Mouse (Mus musculus): Measurements from ENCODE around the gene Mrpl38.
"Not testable (repeated sequence)": the region's sequence is repeated elsewhere in the genome, so short reads cannot be mapped to it uniquely, and the experiment has no call there.

Gene Mrpl38

DNA sequence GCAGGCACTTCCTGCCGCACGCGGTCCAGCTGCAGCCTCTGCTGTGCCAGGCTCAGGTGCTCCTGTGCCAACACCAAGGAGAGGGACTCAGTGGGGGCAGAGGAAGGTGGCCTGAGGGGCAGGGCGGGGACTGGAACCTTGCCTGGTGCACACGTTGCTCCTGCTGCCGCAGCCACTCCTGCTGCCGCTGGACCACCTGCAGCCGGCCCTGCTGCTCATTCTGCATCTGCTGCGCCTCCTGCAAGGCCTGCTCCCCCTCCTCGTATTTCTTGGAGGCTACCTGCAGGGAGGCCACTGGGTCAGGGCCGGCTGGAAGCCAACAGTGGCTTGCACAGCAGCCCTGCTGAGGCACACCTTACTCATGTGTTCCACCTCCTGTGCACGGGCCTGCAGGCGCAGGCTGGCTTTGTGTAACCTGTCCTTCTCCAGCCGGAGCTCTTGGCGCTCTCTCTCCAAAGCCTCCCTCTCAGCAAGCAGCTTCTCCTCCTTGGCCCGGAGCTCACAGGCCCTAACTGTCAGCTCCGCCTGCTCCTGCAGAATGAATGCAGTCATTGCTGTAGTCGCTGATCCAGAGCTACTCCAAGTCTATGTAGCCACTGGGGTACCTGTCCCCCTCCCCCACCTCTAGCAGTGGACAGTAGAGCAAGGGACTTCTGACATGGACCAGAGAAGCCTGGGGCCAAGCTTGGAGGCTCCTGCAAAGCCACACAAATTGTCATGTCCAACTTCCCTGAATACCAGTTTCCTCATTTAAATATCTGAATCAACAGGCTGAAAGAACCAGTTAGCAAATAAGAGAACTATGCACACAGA is 7.0 kb upstream of the Mrpl38 start:
- DNase-seq (ENCODE audit: low spot score in 2 of 2) = no peak

DNA sequence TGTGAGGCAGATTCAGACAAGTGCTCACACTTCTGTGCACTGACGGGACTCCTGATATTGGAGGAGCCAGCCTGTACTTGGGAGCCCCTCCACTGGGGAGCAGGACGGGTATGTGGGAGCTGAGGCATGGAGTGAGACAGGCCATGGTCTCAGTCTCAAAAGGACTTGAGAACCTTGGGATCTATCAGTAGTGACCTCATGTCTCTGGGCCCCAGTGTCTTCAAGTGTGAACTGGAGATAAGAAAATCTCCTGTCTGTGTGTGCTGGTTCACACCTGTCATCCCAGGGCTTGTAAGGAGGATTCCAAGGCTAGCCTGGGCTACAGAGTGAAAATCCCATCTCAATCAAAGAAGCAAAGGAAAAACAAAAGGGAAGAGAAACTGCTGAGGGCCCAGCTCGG is 4.8 kb upstream of the Mrpl38 start:
- no peak for DNase-seq (ENCODE audit: low spot score in 2 of 2)

- DNase-seq (ENCODE audit: low spot score in 2 of 2) = no peak
Measured at GRCm38 (mm10) chr11:116142211-116142991, 3.7 kb upstream of the Mrpl38 start.

- DNase-seq (ENCODE audit: low spot score in 2 of 2) = no peak
Measured at GRCm38 (mm10) chr11:116138096-116138467, 586 bp downstream of the Mrpl38 start.

DNA sequence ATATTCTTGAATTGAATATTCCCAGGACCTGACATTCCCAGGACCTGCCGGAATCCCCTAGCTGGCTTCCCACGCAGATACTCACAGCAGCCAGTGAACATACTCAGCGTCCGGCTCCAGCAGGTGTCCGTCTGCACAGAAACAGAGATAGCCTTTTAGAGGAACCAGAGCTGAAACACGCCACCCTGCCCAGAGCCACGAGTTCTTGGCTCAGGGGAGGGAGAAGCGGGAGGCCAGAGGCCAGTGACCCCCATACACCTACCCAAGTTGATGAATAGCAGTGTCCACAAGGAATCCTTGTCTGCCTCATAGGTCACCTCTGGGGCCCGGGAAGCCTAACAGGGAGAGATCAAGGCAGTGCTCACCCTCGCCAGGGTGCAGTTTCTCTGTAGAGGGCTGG is 4.5 kb downstream of the Mrpl38 start:
- no peak for DNase-seq (ENCODE audit: low spot score in 2 of 2)

DNA sequence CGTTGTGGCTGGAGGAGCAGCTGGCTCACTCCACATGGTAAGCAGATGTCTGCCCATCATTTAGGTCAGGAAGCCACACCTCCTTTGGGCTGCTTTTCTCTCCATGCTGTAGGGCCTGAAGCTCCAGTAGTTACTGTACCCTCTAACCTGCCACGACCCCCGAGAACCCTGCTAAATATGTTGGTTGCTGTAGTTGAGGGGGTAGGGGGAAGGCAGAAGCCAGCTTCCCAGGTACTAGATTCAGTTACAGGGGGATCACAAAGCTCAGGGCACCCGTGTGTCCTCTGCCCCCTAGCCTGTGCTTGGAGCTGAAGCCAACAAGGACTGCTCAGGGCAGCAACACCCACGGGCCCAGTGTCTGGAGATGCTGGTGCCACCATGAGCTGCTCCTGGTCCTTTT is 5.2 kb downstream of the Mrpl38 start:
- no peak for DNase-seq (ENCODE audit: low spot score in 2 of 2)

- DNase-seq (ENCODE audit: low spot score in 2 of 2) = no peak
Measured at GRCm38 (mm10) chr11:116132366-116133333, 6.0 kb downstream of the Mrpl38 start.

DNA sequence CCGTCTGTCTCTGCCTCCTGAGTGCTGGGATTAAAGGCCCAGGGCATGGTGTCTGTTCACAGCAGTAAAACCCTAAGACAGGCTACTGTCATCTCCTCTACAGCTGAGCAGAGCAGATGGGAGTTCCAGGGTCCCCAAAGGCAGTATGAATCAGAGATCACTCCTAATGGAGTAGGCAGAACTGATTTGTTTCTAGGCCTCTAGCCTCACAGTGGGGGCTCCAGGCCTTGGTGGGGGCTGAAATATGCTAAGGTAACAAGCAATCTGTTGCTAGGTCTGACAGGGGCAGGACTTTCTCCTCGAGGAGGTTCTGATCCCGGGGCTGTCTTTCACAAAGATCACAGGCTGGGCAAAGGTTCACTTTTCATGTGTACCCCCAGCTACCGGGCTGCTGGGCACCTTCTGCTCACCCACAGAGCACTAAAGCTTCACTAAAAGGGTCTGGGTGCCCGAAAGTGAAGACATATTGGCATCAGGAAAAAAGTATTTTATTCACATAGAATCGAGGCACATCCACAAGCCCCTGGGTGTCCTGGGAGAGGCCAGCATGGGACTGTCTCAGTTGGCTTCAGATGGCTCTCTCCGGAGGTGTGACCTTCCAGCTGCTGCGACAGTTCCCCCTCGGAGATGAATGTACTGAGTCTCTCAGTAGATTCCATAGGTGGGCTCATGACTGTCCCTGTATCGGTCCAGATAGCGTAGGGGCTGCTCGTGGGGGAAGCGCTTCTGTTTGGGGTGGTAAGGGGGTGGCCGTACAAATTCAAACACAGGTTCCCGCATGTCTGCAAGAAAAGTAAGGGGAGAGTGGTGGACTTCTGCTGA is 7.1 kb downstream of the Mrpl38 start:
- DNase-seq (ENCODE audit: low spot score in 2 of 2) = no peak

- DNase-seq (ENCODE audit: low spot score in 2 of 2) = peak; percentile 72 to 82
Measured at GRCm38 (mm10) chr11:116130488-116131205, 8.0 kb downstream of the Mrpl38 start, which contains the start of gene Trim65. Trim65 (minus strand) TSS chr11:116131128.

DNA sequence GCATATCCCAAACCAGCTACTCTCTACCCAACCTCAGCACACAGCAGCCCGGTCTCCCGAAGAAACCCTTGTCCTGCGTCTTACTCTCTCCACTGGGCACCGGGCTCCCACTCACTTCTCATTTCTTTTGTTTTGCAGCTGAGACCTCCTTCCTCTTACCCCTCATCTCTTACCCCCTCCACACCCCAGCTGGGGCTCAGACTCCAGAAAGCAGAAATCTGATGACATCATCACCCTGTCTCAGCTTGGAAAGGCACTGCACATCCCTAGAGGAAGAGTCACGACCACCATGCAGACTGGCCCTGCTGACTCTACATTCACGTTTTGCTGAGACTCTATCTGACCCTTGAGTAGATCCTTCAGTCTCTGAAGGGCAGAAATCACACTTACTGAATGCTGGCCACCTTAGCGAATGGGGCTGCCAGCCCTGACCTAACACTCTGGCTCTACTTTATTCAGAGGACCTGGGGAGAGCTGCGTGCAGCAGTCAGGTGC is 8.6 kb downstream of the Mrpl38 start:
- no peak for DNase-seq (ENCODE audit: low spot score in 2 of 2)

GRCm38 (mm10) chr11:116129091-116129790 is 9.4 kb downstream of the Mrpl38 start:
- no peak for DNase-seq (ENCODE audit: low spot score in 2 of 2)

DNA sequence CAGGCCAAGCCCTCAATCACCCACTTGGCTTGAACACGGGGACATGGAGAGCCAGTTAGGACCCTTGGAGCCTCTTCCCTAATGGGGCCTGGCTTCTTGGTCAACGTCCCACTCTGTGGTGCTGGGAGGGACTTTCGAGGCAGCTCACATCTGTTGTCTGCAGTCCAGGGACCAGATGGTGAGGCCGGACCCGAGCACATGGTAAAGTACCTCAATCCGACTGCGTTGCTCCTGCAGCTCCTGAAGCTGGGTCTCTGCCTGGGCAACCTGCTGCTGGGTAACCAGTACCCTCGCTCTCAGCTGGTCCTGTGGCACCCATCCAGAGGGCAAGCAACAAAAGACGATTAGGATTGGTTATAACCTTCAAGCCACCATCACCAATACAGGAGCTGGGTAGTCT is 10.7 kb downstream of the Mrpl38 start:
- no peak for DNase-seq (ENCODE audit: low spot score in 2 of 2)

- DNase-seq (ENCODE audit: low spot score in 2 of 2) = no peak
Measured at GRCm38 (mm10) chr11:116127156-116127980, 11.3 kb downstream of the Mrpl38 start, which contains the start of gene Trim47. Trim47 (minus strand) TSS chr11:116127210.

- no peak for DNase-seq (ENCODE audit: low spot score in 2 of 2)
Measured at GRCm38 (mm10) chr11:116126261-116126660, 12.4 kb downstream of the Mrpl38 start.

GRCm38 (mm10) chr11:116121731-116122245 is 16.9 kb downstream of the Mrpl38 start:
- not testable (repeated sequence) for DNase-seq (ENCODE audit: low spot score in 2 of 2)

- DNase-seq (ENCODE audit: low spot score in 2 of 2) = no peak
Measured at GRCm38 (mm10) chr11:116117819-116118218, 20.8 kb downstream of the Mrpl38 start.

DNA sequence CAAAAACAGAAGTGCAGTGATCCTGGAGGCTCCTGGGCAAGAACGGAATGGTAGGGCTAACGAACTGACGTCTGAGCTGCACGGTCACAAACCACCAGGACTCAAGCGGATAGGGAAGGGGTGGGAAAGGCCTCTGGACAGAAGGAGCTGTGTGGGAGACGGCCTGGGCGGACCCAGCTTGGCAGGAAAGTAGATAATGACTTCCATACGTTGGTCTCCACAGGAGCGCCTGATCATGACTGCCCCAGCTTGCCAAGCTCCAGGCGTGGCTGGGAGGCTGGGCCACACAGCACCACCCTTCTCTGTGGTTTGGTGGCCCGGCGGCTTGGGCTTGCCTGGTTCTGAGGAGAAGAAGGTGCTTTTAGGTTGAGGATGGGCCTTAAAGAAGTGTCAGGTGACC is 21.4 kb downstream of the Mrpl38 start:
- DNase-seq (ENCODE audit: low spot score in 2 of 2) = no peak

GRCm38 (mm10) chr11:116111611-116112203 is 27.0 kb downstream of the Mrpl38 start:
- DNase-seq (ENCODE audit: low spot score in 2 of 2) = no peak
